Mouse (Mus musculus) MEL (cell line): ENCODE measurements at regions not wholly inside any gene's neighbourhood (a gene's known extent, or its start where the extent isn't known, plus 50 kb on each side); places are given as distances from the start of the nearest gene placed in this dataset.

Experiments used
- CHD1 ChIP-seq: IDR thresholded peaks from 2 replicates; pipeline ENCODE4 v1.6.1; 2012; ENCODE audit warnings: low read depth, mild to moderate bottlenecking, inconsistent platforms, low read length, improper control_type of control experiment
- CTCF ChIP-seq, 3 experiments: IDR thresholded peaks in 2 of 3; conservative IDR thresholded peaks in 1 of 3; 2 replicates each; pipeline ENCODE4 v1.5.1; 2011 to 2012; ENCODE audit warnings: low read length in 3 of 3, low read depth in 2 of 3, mild to moderate bottlenecking in 2 of 3, improper control_type of control experiment in 1 of 3, inconsistent platforms in 1 of 3, mixed read lengths in 1 of 3, moderate library complexity in 1 of 3; ENCODE audit not compliant: control insufficient read depth in 1 of 3, insufficient read depth in 1 of 3, poor library complexity in 1 of 3, severe bottlenecking in 1 of 3
- MAFK ChIP-seq: IDR thresholded peaks from 2 replicates; pipeline ENCODE4 v1.6.1; 2011; ENCODE audit warnings: low read depth, mild to moderate bottlenecking, low read length, improper control_type of control experiment, borderline replicate concordance
- ZNF384 ChIP-seq: IDR thresholded peaks from 2 replicates; pipeline ENCODE4 v1.6.1; 2012; ENCODE audit warnings: low read depth, mild to moderate bottlenecking, inconsistent platforms, low read length, improper control_type of control experiment

DNA sequence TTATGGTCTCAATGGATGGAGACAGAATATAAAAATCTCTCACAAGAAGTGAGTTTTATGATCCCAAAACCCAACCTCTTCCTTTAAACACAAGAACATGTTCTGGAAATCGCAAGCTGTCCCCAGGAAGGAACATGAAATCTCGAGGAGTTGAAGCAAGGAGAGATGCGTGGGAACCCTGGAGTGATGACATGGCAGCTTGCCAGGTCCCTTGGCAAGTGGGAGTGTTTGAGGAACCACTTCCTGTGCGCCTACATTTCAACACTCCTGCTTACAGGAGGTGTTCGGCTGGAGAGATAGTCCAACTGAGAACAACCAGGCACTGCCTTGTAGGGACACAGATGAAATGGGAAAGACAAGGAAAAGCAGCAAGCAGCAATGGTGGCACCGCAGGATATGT, 246.1 kb downstream of the Hivep2 start:
- TF ChIP-seq CTCF (IDR thresholded peaks at IDR 0.05 in 2 of 3, conservative IDR thresholded peaks at IDR 0.05 in 1 of 3; ENCODE audit: control insufficient read depth in 1 of 3, insufficient read depth in 1 of 3, low read depth in 2 of 3, low read length in 3 of 3, poor library complexity in 1 of 3, severe bottlenecking in 1 of 3) (no peak), MAFK (no peak), ZNF384 (no peak), CHD1 (no peak)
